Mouse (Mus musculus) left cerebral cortex, adult 6 months (tissue): Measurements from ENCODE around the gene Prrx1. TPM values are rescaled to one million over a fixed set of nuclear protein-coding genes. Genes with fewer than 3 reads are reported as not detected.

Experiments used
- long read RNA-seq, 2 experiments: library from polyadenylated mRNA; unstranded; transcript quantifications; one replicate each; pipeline ENCODE4 v2.0.0; 2019 to 2020
- polyA plus RNA-seq: library from polyadenylated mRNA; unstranded; fragments of <200 nt; fragmentation: Nextera tagmentation; gene quantifications from 2 replicates; pipeline ENCODE4 v1.2.3, GENCODE M21; 2021

Gene Prrx1
- 1.8 and 2.1 TPM in 2 replicates for polyA plus RNA-seq
- long read RNA-seq, experiment 1, full-length matches to known transcripts = 8 of 10 reads
- long read RNA-seq, experiment 1, partial matches to known transcripts = 0 of 10 reads
- long read RNA-seq, experiment 1, other reads (novel, unspliced or antisense) = 2 of 10 reads
- long read RNA-seq, experiment 2, full-length matches to known transcripts = 6 of 8 reads
- long read RNA-seq, experiment 2, partial matches to known transcripts = 0 of 8 reads
- long read RNA-seq, experiment 2, other reads (novel, unspliced or antisense) = 2 of 8 reads

GRCm38 (mm10) chr1:163313101-163313773 is at the start of gene Prrx1:
Gene Prrx1, minus strand, starts transcription at chr1:163313710.

Other genes with a start within 250 kb of the Prrx1 start
- not detected in 2 replicates for gene Mroh9, start 228.0 kb downstream of the Prrx1 start, polyA plus RNA-seq
- 7.1 and 7.7 TPM in 2 replicates for gene Gorab, start 90.0 kb upstream of the Prrx1 start, polyA plus RNA-seq